Mouse (Mus musculus) adrenal gland (tissue): ENCODE data around the gene Sgms2.

Experiments
- intact Hi-C: fragments of 180-260 bp; cut with DNase I; formaldehyde crosslinking; loops from one replicate; pipeline ENCODE4 v1.15.1; 2025

Gene Sgms2

DNA sequence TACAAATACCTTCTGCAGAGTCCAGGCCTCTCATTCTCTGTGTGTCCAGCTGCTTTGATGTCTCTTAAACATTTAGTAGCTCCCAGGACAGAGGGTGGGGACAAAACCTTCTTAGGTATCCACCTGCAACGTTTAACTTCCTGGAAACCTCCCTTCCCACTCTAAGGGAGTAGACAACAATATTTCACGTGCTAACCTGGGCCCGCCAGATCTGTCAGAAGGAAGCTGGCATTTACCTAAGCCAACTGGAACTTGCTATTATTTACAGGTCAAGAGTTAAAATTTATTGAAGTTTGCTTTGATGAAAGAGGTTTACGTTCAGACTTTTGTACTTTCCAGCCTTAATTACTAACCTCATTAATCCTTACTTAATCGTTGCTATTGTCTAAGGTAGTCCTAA lies 2.2 kb downstream of the Sgms2 start:
- intact Hi-C loops, result no loop called here

GRCm38 (mm10) chr3:131488403-131488802 lies 2.8 kb downstream of the Sgms2 start:
- intact Hi-C loops, result no loop called here

- intact Hi-C loops, result no loop called here
Measured at GRCm38 (mm10) chr3:131485388-131485787, 5.8 kb downstream of the Sgms2 start.

GRCm38 (mm10) chr3:131483650-131484049 lies 7.6 kb downstream of the Sgms2 start:
- intact Hi-C loops, result no loop called here

DNA sequence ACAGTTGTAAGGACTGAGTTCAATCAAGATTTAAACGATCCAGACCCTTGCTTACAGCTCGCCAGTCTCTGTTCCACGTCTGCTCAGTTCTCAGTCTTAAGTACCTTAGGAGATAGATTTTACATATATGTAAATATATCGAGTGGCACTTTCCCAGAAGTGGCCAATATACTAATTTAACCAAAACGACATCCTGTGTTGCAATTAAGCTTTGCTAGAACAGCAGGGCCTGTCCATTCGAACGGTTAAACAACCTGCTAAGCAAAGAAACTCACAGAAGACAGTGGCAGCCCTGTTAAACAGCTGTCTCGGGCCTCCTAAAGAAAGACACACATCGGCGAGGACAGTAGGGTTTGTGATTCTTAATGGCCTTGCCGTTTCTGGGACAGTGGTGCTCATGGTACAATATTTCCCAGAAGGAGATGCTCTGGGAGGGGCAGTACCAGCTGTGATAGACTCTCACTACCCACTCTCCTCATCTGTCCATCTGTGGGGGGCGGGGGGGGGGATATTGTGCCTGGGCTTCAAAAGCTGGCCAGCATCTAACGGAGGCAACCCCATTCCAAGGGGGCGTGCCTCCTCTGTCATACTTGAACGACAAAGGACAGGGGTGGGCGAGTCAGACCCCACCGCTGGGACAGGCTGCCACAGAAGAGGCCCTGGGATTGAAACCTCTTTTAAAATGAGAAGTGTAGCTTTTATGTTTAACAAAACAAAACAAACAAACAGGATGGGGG lies 9.1 kb downstream of the Sgms2 start:
- intact Hi-C loops, result no loop called here

DNA sequence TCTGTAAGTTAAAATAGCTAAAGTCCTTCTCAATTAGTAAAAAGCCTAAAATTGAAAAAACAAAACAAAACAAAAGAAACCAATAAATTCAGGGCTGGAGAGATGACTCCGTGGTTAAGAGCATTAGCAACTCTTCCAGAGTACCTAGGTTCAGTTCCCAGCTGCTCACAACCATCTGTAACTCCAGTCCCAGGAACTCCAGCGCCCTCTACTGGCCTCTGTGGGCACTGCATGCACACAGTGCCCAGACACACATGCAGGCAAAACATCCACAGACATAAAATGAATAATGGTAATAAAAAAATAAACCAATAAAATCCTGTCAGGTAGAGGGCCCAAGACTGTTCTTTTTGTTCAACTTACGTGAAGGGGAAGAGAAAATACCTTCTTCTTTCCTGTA lies 10.6 kb downstream of the Sgms2 start:
- intact Hi-C loops, result no loop called here

DNA sequence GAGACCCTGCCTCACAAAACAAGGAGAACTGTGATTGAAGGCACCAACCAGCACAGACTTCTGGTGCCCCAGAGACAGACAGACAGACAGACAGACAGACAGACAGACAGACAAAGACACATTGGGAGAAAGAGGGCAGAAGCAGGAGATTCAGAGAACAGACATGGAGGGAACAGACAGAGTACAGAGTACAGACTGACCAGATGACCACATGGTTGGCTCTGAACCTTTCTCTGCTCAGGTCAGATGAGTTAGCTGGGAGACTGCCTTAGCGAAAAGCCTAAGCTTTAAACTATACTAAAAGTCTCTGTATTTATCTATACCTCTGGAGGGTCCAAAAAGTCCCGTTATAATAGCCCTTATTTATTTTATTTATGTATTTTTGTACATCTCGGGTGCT lies 11.8 kb downstream of the Sgms2 start:
- intact Hi-C loops, result no loop called here

GRCm38 (mm10) chr3:131476002-131476401 lies 15.2 kb downstream of the Sgms2 start:
- intact Hi-C loops, result no loop called here

DNA sequence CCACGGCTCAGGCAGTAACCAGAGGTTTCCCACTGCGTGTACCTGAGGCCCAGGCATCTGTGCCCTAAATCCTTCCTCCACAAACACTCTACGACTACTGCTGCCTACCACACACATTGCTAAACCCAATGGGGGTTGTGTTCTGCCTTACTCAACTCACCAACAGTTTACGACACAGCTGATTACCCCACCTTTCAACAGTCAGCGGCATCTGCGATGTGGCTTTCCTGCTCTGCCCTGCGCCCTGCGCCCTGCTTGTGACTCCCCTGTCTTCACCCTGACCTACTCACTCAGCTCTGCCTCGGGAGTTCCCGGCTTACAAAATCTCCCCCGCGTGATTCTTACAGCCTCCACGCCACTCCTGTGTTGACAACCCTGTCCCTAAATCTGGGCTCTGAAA lies 16.7 kb downstream of the Sgms2 start:
- intact Hi-C loops, result no loop called here

GRCm38 (mm10) chr3:131473496-131473895 lies 17.7 kb downstream of the Sgms2 start:
- intact Hi-C loops, result no loop called here

DNA sequence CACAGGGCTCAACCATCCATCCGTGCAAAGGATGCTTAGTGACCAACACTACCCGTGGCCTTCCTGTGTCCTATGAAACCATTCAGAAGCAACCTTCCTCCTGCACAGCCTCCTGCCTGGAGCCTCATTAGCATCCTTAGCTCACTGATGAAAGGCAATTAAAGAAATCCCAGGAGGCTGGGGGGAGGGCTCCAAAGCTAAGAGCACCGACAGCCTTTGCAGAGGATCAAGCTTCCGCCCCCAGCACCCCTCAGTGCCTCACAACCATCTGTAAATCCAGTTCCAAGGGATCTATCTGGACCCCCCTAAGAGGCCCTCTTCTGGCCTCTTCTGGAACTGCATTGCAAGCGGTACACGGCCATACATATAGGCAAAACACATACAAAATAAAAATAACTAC lies 19.4 kb downstream of the Sgms2 start:
- intact Hi-C loops, result no loop called here

- intact Hi-C loops, result no loop called here
Measured at GRCm38 (mm10) chr3:131471435-131471834, 19.8 kb downstream of the Sgms2 start.

GRCm38 (mm10) chr3:131470837-131471236 lies 20.4 kb downstream of the Sgms2 start:
- intact Hi-C loops, result no loop called here

DNA sequence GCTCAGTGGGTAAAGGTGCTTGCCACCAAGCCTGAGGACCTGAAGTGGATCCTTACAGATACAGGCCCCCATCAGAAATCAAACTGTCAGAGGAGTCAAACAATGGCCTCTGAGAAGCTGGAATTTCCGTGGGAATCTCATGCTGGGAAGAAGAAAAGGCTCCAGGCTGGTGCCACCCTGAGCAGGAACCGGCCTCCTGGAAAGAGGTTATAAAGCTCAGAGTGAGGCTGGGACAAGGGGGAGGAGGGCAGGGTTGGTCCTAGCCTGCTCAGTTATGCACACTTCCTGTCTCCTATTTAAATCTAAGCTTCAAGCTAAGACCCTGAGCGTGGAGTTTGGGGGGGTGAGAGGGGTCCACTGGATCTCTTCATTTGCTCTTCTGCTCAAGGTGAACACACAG lies 21.6 kb downstream of the Sgms2 start:
- intact Hi-C loops, result no loop called here

- intact Hi-C loops, result no loop called here
Measured at GRCm38 (mm10) chr3:131466371-131466770, 24.8 kb downstream of the Sgms2 start.

DNA sequence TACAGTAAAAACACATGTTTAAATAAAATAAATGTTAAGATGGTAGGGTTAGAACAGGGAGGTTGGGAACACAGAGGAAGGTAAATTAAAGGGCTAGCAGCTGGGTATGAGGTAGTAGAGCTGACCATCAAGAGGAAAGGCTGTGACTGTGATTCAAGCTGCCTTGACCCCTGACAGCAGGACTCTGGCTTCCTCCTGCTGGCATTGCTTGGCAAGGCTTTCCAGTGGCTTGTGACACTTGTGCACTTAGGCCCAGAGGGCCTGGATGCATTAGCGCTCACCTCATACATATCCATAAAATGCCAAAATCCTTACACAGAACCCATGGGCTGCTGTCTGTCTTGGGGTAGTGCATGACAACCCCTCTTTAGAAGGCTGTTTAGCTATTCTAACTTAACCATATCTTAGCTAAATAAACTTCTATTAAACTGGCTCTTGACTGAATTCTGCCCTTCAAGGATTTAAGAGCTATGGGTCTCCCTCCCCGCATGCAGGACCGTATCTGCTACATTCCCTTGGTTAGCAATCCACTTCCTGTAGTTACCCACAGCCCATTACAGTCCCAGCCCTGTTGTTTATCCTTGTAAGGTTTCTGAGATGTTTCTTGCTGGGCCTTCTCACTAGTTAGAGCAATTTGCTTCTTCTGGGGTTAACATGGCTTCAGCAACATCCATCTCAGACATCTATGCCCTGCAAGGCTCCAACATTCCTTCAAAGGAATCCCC lies 25.5 kb downstream of the Sgms2 start:
- intact Hi-C loops, result no loop called here

DNA sequence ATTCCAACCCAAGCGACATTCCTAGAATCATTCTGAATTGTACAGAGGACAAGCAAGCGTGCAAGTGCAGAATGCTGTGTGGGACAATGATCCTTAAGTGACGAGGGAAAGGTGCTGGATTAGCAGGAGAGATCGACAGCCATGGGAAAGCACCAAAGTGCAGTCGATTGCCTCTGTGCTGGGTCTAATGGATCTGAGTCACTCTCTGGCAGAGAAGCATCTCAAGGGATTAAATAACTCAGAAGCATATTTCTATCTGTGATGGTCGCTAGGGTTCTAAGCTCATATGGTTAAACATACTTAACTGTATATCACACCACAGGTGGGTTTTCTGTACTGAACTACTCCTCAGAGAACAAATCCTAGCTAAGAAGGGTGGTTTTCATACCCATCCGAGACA lies 118.2 kb downstream of the Sgms2 start:
- intact Hi-C loops, result no loop called here

DNA sequence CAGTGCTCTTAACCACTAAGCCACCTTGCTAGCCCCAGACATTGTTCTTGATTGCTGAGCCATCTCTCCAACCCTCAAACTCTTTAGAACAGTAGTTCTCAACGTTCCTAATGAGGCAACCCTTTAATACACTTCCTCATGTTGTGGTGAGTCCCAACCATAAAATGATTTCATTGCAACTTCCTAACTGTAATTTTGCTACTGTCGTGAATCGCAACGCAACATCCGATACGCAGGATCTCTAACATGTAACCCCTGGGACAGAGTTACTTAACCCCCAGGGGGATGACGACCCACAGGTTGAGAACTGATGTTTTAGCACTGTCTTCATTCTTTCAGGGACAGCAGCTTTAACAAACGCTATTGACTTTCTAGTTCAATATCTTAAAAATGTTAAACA lies 122.5 kb downstream of the Sgms2 start:
- intact Hi-C loops, result no loop called here

DNA sequence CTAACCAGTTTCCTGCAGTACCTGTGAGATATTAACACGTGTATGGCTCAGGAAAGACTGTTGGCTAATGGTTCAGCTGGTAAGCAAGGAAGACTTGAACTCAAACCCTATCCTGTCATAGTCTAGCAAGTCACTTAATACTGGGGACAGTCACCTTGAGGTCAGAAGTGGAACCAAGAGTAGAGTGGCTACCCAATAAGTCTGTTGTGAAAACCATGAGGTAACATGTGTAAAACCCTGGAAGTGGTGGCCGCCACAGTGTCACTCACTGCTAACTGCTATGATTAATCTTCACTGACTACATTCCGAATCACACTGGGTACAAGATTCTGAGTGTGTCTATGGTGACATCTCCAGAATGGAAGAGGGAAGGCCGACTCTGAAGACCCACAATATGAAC lies 123.8 kb downstream of the Sgms2 start:
- intact Hi-C loops, result no loop called here

DNA sequence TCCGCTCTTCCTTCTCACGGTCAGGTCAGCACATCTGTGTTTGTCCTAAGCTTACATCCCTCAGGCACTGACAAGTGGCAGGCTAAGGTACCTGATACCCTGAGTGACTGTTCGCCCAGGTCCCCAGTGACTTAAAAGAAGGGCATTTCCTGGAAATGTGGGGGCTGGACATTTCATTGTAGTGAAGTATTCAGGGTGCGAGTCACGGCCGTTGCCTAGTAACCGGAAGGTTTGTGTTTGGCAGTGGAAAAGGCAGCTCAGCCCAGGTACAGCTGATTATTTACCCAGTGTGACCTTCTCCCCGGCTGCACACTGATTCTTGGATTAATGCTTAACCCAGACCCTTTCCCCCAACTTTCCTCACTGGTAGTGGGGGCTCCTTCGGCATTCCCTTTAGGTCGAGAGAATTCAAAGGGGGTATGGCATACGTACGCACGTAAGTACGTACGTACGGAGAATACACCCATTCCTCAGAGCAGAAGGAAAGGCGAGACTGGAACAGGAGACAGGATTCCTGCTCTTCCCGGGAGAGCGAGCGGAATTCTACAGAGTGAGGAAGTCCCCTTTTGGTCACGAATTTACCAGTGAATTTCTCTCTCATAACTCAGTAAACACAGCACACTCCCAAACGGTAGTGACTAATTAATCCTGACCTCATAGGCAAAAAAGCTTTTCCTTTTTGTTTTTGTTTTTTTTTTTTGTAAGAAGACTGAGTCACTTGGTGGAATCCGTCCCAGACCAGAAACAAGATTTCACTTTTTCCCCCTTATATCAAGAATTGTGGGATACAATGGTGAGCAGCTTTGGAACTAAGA lies 126.4 kb downstream of the Sgms2 start:
- intact Hi-C loops, result no loop called here

- intact Hi-C loops, result no loop called here
Measured at GRCm38 (mm10) chr3:131364194-131364593, 127.0 kb downstream of the Sgms2 start.

DNA sequence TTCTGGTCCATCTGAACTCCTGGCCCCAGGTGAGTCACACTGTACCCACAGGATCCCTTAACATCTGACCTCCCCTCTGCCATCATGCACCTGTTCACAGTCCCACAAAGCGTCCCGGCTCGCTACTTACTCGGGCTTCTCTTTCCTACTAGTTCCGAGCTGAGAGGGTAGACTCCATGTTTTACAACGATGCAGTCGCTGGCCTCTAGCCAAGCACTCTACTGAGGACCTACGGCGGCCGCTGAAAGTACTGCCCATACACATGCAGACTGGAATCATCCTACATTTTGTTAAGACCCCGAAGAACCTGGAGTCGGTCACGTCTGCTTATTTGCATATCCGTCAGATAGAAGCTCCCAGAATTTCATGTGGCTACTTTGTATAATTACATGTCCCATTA lies 127.6 kb downstream of the Sgms2 start:
- intact Hi-C loops, result no loop called here
